Mouse (Mus musculus): ENCODE results near the gene Sdsl.

The Sdsl gene

DNA sequence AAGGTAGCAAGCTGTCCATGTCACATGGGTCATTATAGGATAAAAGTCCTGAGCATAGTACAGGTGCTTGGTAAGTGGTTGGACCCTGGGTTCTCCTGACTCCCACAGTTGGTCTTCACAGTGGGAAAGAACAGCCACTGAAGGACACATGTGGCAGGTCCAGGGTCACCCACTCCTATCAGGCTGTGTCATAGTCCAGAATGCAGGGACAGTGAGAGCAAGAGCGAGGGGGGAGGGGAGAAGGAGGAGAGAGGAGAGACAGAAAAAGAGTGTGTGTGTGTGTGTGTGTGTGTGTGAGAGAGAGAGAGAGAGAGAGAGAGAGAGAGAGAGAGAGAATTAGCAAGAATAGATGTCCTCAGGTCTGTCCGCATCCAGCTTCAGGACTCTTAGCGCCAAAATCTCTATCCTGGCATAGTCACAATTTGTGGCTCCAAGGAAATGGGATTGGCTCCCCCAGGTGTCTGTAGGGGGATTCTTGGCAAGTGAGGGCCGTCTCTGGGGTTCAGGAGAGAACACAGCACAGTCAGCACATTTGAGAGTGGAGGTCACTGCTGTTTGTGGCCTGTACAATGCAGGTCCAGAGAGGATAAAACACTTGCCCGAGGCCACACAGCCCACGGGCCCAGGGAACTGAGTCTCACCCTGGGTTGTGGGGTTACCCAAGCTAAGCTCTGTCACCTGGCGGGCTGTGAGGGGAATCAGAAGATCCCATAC is 15.6 kb downstream of the Sdsl start:
- no peak for DNase-seq (ENCODE audit: low spot score in 2 of 2)

DNA sequence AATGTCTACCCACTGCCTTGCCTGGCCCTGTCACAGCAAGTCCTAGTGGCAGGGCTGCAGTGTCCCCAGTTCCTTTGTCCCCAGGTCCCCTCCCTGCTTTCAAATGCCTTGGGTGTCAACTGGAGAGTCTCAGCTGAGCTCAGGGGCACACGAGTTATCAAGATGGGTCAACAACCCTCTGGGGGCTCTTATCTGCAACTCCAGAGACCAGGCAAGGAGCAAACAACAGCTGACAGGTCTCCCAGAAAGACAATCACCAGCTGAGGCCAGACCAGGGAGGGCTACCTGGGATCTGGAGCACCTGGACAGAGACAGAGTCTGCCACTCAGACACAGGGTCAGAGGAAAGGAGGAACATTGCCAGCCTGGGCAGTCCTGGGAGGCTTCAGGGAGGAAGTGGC is 16.4 kb downstream of the Sdsl start:
- no peak for DNase-seq (ENCODE audit: low spot score in 2 of 2)

DNA sequence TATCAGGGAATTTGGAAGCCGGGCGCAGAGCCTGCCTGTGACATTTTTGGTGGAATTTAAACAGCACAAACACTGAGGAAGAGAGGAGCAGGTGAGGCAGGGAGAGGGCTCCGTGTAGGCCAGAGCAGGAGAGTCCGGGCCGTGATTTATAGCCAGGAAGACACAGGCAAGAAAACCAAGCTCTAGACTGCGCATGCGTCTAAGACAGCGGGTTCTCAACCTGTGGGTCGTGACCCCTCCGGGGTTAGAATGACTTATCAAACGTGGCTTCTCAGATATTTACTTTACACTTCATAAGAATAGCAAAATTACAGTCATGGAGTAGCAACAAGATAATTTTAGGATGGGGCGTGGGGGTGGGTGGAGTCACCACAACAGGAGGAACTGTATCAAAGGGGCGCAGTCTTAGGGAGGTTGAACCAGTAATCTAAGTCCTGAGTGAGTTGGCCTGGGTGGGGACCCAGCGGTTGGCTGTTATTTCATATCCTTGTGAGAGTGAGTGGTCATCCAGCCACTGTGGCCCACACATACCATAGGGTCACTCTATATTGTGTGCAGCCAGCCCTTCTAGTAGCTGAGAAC is 17.8 kb downstream of the Sdsl start:
- DNase-seq (ENCODE audit: low spot score in 2 of 2): no peak

DNA sequence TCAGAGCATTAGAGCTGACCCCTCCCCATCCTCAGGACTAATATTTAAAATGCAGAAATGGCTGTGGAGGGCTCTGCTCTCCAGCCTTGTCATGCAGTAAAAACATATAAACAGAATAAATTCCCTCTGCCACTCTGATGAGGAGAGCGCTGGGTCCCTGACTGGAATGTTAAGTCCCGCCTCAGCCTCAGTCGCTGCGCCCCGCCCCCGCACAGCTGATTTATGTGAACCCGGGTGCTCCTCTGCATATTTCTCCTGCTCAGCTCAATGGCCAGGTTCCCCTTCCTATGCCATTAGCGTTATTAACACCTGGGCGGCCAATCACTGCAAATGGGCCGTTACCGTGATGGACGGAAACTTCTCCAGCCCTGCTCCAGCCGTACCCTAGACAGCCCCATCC is 25.3 kb downstream of the Sdsl start:
- DNase-seq (ENCODE audit: low spot score in 2 of 2): no peak

DNA sequence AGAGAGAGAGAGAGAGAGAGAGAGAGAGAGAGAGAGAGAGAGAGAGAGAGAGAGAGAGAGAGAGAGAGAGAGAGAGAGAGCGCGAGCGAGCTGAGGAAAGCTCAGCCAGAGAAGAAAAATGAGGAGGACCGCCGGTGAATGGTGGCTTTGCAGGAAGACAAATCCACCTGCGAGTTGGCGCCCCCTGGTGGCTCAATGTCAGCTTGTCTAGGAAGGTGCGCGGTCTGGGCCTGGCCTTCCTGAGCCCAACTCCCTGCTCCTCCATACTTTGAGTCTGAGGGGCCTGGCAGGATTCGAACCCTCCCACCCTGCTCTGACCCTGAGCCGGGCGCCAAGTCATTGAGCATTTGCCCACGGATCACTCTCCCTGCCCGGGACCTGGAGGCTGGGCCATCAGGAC is 31.9 kb downstream of the Sdsl start:
- DNase-seq (ENCODE audit: low spot score in 2 of 2): peak; percentile 47 to 66

DNA sequence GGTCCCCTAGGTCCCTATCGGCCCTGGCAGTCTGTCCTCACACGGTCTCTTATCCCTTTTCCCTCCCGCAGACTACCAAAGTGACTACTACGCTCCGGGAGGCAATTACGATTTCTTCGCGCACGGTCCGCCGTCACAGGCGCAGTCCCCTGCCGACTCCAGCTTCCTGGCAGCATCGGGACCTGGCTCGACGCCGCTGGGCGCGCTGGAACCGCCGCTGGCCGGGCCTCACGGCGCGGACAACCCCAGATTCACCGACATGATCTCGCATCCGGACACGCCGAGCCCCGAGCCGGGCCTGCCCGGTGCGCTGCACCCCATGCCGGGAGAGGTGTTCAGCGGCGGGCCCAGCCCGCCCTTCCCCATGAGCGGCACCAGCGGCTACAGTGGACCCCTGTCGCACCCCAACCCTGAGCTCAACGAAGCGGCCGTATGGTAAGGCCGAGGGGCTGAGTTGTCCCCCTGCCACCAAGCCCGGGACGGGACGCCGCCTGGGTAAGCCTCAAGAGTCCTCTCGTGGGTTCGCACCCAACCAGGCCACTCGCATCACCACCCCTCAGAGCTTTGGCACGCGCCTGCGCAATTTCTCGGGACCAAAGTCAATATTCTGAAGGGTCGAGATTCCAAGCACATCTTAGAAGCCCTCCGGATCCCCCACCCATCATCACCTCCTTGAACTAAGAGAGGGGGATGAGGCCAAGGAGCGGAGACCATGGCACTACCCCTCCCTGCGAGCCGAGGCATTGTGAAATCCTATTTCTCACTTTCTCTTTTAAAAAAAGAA is 32.5 kb downstream of the Sdsl start:
- DNase-seq (ENCODE audit: low spot score in 2 of 2): no peak

DNA sequence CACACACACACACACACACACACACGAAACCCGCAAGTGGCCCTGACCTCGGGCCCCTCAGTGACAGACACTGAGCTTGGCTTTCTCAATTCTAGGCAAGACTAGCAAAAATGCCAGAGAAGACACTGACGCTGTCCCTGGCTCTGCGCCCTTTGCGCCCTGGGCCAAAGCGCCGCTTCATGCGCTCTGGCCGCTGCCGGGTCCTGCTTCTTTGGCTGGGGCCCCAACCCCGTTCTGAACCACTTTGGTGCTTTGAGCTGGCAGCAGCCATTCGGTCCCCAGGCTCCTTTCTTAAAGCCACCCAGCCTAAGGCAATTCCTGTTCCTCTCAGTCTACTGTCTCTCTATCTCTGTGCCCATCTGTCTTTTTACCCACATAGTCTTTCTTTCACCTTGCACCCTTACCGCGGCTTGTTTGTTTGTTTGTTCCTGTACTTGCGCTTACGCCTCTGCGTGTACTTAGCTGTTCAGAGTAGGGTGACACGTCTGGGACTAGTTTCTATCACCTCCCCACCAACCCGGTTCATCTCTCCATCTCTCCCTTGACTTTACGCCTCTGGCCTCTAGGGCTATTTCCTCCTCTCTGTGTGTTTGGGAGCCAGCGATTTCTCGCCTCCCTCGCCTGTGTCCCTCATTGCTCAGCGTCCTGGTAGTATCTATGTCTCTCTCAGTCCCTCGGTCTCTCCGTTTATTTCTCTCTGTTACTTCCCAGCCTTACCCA is 33.5 kb downstream of the Sdsl start:
- no peak for DNase-seq (ENCODE audit: low spot score in 2 of 2)

DNA sequence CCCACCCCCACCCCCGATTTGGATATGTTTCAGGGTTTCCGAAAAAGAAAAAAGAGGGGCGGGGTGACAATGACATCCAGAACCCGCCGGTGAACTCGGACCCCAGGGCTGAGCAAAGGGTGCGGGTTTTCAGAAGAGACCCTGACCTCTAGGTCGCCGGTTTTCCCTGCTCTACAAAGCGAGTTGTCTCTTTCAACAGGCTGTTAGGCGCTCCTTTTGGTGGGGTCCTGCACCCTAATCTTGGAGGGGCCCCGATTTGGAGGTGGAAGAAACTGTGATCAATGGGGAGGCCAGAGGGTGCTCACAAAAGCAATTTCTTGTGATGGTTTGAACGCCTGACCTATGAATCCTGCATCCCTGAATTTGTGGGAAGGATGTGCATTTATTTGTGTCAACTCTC is 34.1 kb downstream of the Sdsl start:
- no peak for DNase-seq (ENCODE audit: low spot score in 2 of 2)

DNA sequence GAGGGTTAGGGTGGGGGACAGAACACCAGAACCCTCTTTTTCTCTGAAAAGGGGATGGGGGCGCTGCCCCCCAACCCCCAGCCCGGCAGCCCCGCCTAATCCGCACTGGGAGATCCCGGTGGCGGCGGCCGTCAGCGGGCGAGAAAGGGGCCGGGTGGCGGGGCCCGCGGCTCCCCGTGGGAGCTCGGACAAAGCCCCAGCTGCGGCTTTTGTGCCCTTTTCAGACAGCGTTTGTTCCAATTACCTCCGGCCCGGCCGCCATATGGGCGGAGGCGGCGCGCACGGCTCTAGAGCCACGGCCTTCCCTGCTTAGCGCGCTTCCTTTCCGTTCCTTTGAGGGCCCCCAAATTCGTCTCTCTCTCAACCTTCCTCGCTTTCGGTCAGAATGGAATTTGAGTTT is 34.6 kb downstream of the Sdsl start:
- no peak for DNase-seq (ENCODE audit: low spot score in 2 of 2)

DNA sequence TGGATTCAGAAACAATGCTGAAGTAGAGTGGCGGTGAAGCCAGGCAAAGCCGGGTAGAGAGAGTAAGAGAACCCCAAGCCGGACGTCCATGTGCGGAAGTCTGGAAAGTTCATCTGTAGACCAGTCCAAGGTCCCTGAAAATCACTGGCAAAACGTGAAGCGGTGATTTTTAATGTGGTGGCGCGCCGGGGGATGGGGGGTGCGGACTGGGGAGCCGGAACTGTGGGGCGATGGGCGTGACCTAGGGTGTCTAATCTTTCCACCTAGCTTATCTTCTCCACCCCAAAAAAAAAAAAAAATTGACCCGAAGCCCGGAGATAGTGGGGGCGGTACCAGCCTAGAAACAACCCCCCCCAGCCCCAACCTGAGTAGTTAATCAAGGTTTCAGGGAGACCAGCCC is 35.1 kb downstream of the Sdsl start:
- no peak for DNase-seq (ENCODE audit: low spot score in 2 of 2)

DNA sequence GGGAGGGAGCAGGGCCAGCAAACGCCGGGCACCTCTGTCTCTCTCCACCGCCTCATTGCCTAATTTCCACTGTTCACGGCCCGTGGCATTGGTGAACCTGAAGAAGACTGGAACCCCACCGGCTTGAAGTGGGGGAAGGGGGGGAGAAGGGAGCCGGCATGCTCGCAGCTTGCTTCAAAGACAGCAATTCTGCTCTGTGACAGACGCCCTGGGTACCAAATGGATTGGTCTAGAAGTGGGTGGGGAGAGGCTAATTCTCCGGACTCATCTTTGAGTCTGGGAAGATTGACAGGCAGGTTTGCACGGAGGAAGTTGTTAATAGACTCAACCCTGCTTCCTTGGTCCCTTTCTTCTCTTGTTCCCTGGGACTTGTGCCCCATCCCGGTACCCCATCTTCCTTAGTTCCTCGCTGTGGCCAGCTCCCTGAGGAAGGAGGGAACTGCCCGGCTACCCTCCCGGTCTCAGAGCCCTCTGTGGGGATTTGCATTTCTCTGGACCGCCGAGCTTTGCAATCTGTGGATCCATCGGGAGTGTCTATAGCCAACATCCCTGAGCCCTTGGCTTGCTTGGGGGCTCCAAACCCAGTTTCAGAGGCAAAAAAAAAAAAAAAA is 35.6 kb downstream of the Sdsl start:
- DNase-seq (ENCODE audit: low spot score in 2 of 2): no peak

DNA sequence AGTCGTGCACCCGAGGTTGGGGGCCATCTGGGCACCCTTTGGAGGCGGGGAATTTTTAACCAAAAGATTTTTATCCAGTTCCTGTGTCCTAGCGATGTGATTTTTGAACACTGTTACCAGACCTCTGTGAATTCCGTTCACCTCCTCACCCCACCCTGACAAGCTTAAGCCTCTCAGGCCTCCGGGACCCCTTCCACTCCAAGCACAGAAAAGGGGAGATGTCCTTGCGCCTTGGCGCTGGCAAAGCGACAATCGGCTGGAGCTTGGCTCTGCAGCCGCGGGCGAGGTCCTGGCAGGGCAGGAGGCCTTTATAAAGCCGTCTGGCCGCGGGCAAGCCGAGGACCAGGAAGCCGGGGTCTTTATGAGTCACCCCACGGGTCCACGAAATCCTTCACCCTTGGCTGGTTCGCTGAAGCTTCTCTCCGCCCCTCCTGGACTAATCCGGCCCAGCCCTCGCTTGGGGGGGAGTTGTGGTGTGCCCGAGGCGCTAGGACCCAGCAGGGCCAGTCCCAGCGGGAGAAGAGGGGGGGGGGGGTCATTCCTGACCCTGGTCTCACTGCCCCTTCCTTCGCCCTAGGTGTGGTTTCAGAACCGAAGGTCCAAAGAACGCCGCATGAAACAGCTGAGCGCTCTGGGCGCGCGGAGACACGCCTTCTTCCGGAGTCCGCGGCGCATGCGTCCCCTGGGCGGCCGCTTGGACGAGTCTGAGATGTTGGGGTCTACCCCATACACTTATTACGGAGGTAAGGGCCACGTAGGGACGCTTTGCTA is 36.7 kb downstream of the Sdsl start:
- no peak for DNase-seq (ENCODE audit: low spot score in 2 of 2)

DNA sequence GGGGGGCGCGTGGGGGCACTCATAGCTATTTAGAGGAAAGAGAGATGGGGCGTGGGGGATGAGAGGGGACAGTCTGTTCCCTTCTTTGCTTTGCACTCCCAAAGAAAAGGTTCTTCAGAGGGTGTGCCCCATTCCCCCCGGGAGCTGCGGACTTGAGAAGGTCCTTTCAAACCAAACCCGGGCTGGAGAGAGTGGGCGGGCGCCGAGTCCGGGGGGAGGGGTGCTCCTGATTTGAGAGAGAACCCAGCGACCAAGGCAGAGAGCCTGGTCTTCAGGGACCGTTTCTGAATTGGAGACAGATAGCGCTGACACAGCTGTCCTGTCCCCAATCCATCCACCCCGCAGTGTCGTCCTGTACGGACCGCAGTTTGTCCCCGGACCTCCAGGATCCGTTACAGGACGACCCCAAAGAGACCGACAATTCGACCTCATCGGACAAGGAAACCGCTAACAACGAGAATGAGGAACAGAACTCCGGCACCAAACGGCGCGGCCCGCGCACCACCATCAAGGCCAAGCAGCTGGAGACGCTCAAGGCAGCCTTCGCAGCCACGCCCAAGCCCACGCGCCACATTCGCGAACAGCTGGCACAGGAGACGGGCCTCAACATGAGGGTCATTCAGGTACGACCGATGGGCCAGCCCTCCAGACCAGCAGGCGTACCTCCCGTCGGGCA is 37.5 kb downstream of the Sdsl start:
- DNase-seq (ENCODE audit: low spot score in 2 of 2): no peak

DNA sequence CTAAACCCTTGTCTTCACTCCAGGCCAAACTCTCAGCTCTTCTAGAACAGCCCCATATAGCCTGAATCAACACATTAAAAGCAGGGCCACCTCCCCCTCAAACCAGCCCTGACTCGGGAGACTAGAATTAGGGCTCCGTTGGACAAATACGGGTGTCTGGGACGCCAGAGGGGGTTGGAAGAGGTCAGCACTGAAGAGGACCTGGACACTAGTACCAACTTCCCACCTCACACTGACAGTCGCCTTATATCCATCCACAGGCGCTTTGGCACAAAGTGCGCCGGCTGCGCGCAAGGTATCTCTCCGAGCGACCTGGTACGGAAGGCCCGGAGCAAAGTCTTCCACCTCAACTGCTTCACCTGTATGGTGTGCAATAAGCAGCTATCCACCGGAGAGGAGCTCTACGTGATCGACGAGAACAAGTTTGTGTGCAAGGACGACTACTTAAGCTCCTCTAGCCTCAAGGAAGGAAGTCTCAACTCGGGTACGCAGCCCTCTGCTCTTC is 38.3 kb downstream of the Sdsl start:
- no peak for DNase-seq (ENCODE audit: low spot score in 2 of 2)

DNA sequence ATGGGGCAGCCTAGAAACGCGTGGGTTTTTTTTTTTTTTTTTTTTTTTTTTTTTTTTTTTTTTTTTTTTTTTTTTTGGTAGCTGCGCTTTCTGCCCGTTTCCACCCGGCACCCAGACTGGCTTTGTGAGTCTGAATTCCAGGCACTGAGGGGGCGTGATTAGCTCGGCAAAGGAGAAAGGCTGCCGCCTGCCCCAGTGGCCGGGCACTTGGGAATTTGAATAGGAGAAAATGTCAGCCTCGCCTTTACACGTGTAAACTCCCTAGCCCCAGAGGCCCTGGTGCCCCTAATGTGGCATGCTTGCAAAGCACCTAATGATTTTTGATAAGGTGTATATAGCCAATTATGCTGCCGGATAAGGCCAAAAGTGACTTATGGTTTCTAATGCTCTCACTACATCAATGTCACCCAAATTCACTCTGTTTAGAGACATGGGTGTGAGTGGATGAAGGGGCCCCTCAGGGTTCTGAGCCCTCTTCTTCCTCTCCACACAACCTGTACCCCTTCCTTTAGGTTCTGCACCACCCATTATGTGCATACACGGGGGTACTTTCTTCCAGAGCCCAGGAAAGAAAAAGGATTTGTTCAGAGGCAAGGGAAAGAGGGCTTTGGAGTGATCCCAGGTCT is 39.4 kb downstream of the Sdsl start:
- no peak for DNase-seq (ENCODE audit: low spot score in 2 of 2)

DNA sequence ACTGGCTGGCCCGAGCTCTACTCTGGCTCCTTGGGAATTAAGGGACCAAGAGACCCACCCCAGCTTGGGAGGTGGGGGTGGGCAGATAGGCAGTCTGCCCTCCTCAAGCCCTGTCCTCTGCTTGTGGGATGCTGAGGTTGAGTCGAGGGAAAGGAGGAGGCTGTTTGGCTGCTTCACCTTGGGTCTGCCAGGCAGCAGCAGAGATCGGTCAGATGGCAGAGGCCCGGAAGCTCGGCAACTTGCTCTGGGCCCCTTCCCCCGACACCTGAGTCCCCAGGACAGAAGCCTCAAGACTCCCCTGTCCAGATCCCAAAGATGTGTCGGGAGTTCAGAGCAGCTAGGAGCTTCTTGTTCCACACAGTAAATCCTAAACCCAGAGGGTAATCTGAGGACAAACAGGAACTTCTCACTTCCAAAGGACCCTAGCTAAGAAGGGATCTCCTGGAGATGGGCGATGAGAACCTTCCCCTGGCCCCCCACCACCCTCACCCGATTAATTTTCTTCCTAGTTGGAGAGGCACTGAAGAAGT is 40.1 kb downstream of the Sdsl start:
- DNase-seq (ENCODE audit: low spot score in 2 of 2): no peak

DNA sequence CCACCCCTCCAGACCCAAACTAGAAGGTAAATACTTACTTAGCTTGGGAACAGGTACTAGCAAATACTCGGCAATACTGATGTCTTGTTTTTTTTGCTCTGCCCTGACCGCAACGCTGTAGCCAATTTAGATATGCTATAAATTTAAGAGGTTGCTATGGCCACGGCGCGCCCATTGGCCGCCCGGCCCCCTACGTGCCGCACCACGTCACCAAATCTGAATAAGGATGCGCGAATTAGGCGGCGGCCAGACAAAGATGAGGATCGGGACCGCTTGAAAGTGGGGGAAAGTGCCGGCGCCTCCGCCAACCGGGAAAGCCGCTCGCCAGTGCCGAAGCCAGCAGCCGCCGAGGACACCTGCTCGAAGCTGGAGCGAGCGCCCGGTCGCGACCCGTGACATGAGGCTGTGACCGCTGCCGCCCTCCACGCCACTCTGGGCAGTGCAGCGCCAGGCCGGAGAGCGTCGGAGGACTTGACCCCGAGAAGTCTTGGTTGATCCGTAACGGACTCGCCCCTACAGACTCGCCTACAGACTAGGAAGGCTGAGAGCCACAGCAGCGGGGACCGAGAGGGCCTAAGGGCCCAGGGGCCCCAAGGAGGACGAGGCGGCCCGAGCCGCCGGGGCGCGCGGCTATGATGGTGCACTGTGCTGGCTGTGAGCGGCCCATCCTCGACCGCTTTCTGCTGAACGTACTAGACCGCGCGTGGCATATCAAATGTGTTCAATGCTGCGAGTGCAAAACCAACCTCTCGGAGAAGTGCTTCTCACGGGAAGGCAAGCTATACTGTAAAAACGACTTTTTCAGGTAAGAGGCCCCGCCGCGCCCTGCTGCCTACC is 40.7 kb downstream of the Sdsl start, which contains the start of gene Lhx5:
Gene Lhx5 (plus strand): TSS at position 51 of the 837 bp plus-strand sequence.
- DNase-seq (ENCODE audit: low spot score in 2 of 2): no peak

DNA sequence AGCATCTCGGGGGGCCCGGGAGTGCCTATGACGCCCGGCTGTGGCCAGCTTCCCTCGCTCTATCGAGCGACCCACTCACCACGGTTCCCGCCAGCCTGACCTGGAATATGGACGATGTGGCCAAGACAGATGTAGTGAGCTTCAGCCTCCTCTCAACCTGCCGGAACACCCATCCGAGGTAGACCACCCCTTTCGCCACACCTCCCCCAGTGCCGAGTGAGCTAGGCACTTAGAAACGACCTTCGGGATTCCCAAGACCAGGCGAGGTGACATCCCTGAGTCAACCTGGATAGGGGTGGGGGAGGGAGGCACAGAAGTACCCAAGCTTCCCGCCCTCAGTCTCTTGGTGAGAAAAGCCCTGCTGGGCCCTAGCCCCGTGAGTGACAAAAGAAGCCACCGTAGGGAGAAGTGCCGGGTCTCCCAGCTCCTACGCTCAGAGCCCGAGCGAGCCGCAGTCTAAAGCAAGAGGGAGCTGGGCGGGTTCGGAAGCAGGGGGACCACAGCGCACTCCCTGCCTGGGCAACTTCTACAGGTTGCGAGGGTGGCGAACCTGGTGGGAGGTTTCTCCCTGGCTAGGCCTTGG is 41.5 kb downstream of the Sdsl start:
- no peak for DNase-seq (ENCODE audit: low spot score in 2 of 2)

Data from spleen, postnatal 36 days (tissue).